Mouse (Mus musculus) liver, postnatal 0 days (tissue): ENCODE measurements around the gene Ifnar1.

Experiments used
- CTCF ChIP-seq: sonication (generic); IDR thresholded peaks from 2 replicates; pipeline ENCODE4 v1.5.1; 2016; ENCODE audit warnings: antibody characterized with exemption, low read depth
- EP300 ChIP-seq: IDR thresholded peaks from 2 replicates; pipeline ENCODE4 v1.6.1; 2016; ENCODE audit warnings: antibody characterized with exemption, low read depth, mild to moderate bottlenecking

DNA sequence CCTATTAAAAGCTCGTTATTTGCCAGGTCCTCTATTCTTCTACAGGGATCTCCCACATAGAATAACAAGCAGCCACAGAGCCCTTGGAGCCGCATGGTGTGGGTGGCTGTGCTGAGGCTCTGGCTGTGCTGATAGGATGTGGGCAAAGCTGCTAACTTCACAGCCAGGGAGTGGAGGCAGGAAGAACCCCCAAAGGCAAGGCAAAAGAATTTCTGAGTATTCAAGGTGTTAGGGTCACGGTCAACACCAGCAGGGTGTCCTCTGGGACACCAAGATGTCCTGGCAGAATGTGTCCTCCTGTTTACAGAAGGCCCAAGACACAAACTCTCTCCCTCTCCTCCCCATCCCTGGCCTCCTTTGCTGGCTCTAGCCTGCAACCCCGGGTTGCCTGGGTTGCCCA is 42.6 kb upstream of the Ifnar1 start:
- TF ChIP-seq EP300, result no peak
- no peak for TF ChIP-seq CTCF
